Mouse (Mus musculus): ENCODE data around the gene Smg6.

The Smg6 gene

GRCm38 (mm10) chr11:75047736-75048407, 122.2 kb downstream of the Smg6 start:
- no peak for DNase-seq (ENCODE audit: low spot score)

GRCm38 (mm10) chr11:75049146-75049545, 123.5 kb downstream of the Smg6 start:
- no peak for DNase-seq (ENCODE audit: low spot score)

- DNase-seq (ENCODE audit: low spot score) = no peak
Measured at GRCm38 (mm10) chr11:75049807-75050206, 124.2 kb downstream of the Smg6 start.

GRCm38 (mm10) chr11:75051239-75051638, 125.6 kb downstream of the Smg6 start:
- no peak for DNase-seq (ENCODE audit: low spot score)

- DNase-seq (ENCODE audit: low spot score) = no peak
Measured at GRCm38 (mm10) chr11:75051712-75052550, 126.3 kb downstream of the Smg6 start.

- DNase-seq (ENCODE audit: low spot score) = no peak
Measured at GRCm38 (mm10) chr11:75053020-75053419, 127.4 kb downstream of the Smg6 start.

- no peak for DNase-seq (ENCODE audit: low spot score)
Measured at GRCm38 (mm10) chr11:75053722-75054121, 128.1 kb downstream of the Smg6 start.

GRCm38 (mm10) chr11:75054184-75054877, 128.7 kb downstream of the Smg6 start:
- DNase-seq (ENCODE audit: low spot score) = no peak

- DNase-seq (ENCODE audit: low spot score) = no peak
Measured at GRCm38 (mm10) chr11:75054878-75055214, 129.2 kb downstream of the Smg6 start.

- no peak for DNase-seq (ENCODE audit: low spot score)
Measured at GRCm38 (mm10) chr11:75062650-75063049, 137.0 kb downstream of the Smg6 start.

- no peak for DNase-seq (ENCODE audit: low spot score)
Measured at GRCm38 (mm10) chr11:75064266-75064665, 138.6 kb downstream of the Smg6 start.

GRCm38 (mm10) chr11:75071352-75071751, 145.7 kb downstream of the Smg6 start:
- no peak for DNase-seq (ENCODE audit: low spot score)

- DNase-seq (ENCODE audit: low spot score) = no peak
Measured at GRCm38 (mm10) chr11:75072932-75073625, 147.5 kb downstream of the Smg6 start.

- no peak for DNase-seq (ENCODE audit: low spot score)
Measured at GRCm38 (mm10) chr11:75073696-75074095, 148.1 kb downstream of the Smg6 start.

- no peak for DNase-seq (ENCODE audit: low spot score)
Measured at GRCm38 (mm10) chr11:75074543-75074942, 148.9 kb downstream of the Smg6 start.

GRCm38 (mm10) chr11:75078616-75079015, 153.0 kb downstream of the Smg6 start:
- DNase-seq (ENCODE audit: low spot score) = no peak

- DNase-seq (ENCODE audit: low spot score) = no peak
Measured at GRCm38 (mm10) chr11:75083031-75083430, 157.4 kb downstream of the Smg6 start.

GRCm38 (mm10) chr11:75092159-75092558, 166.5 kb downstream of the Smg6 start:
- DNase-seq (ENCODE audit: low spot score) = no peak

GRCm38 (mm10) chr11:75092656-75093055, 167.0 kb downstream of the Smg6 start:
- no peak for DNase-seq (ENCODE audit: low spot score)

- no peak for DNase-seq (ENCODE audit: low spot score)
Measured at GRCm38 (mm10) chr11:75094759-75095158, 169.1 kb downstream of the Smg6 start.

- no peak for DNase-seq (ENCODE audit: low spot score)
Measured at GRCm38 (mm10) chr11:75102763-75103339, 177.2 kb downstream of the Smg6 start.

- DNase-seq (ENCODE audit: low spot score) = no peak
Measured at GRCm38 (mm10) chr11:75106614-75107013, 181.0 kb downstream of the Smg6 start.

Data from testis, postnatal 14 days (tissue).